Mouse (Mus musculus): Measurements from ENCODE around the gene Tat.

DNA sequence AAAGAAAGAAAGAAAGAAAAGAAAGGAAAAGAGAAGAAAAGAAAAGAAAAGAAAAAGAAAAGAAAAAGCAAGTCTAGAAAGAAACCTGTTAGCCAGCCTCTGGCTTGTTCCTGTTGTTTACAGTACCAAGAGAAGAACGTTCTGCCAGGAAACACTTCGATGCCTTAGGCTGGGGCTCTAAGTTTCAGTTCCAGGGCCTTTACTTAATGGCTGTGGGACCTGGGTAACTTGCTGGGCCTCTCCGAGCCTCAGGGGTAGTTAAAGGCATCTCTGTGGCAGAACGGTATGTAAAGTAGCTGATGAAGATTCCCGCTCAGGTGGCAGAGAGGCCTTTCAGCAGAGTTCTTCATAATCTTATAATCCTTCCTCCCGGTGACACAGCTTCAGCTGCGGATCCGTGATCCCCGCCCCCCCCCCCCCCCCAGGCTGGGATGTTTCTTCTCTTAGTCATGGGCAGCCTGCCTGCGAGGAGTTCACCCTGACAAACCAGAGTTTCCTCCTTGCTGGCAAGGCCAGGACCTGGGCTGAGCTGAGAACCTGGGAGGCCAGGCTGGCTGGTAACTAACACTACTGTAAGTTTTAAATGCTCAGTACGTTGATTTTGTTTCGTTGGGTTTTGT is 32.1 kb upstream of the Tat start:
- TF ChIP-seq TCF12 (IDR thresholded peaks at IDR 0.05; ENCODE audit: insufficient read depth, poor library complexity, severe bottlenecking) (no peak), REST (IDR thresholded peaks at IDR 0.05; ENCODE audit: insufficient read depth, insufficient read length) (no peak), POLR2A (IDR thresholded peaks at IDR 0.05; ENCODE audit: insufficient read length, low read depth) (no peak), CEBPB (IDR thresholded peaks at IDR 0.05; ENCODE audit: insufficient read depth, poor library complexity, severe bottlenecking) (no peak), USF1 (IDR thresholded peaks at IDR 0.05; ENCODE audit: low read depth) (no peak), E2F4 (IDR thresholded peaks at IDR 0.05; ENCODE audit: insufficient read depth) (no peak), SRF (IDR thresholded peaks at IDR 0.05; ENCODE audit: control insufficient read depth, insufficient read length, low read depth) (no peak)

Measured in myocyte (in vitro differentiated cells).